Mouse (Mus musculus): ENCODE data around the gene Zfp1.

Zfp1 gene

GRCm38 (mm10) chr8:111713291-111713690 lies 70.1 kb downstream of the Zfp1 start:
- no peak for DNase-seq (ENCODE audit: low read depth, low spot score)

- DNase-seq (ENCODE audit: low read depth, low spot score): no peak
Measured at GRCm38 (mm10) chr8:111713817-111714216, 70.6 kb downstream of the Zfp1 start.

GRCm38 (mm10) chr8:111714295-111714694 lies 71.1 kb downstream of the Zfp1 start:
- DNase-seq (ENCODE audit: low read depth, low spot score): peak; percentile 65

GRCm38 (mm10) chr8:111715514-111715913 lies 72.3 kb downstream of the Zfp1 start:
- DNase-seq (ENCODE audit: low read depth, low spot score): no peak

GRCm38 (mm10) chr8:111716603-111717487 lies 73.6 kb downstream of the Zfp1 start:
- DNase-seq (ENCODE audit: low read depth, low spot score): peak; percentile 90

GRCm38 (mm10) chr8:111717488-111717792 lies 74.2 kb downstream of the Zfp1 start:
- no peak for DNase-seq (ENCODE audit: low read depth, low spot score)

GRCm38 (mm10) chr8:111717866-111718265 lies 74.7 kb downstream of the Zfp1 start:
- DNase-seq (ENCODE audit: low read depth, low spot score): no peak

- DNase-seq (ENCODE audit: low read depth, low spot score): no peak
Measured at GRCm38 (mm10) chr8:111718937-111719336, 75.7 kb downstream of the Zfp1 start.

- DNase-seq (ENCODE audit: low read depth, low spot score): peak; percentile 81
Measured at GRCm38 (mm10) chr8:111720115-111720544, 76.9 kb downstream of the Zfp1 start.
